Mouse (Mus musculus): ENCODE measurements around the gene Gm2381. TPM values are rescaled to one million over a fixed set of nuclear protein-coding genes. Genes with fewer than 3 reads are reported as not detected.

The Gm2381 gene
- not detected for polyA plus RNA-seq (2014; fragmentation: Illumina TruSeq; extraction: RNeasy Lipid Tissue Mini Kit (QIAGEN cat#74804); ENCODE audit: low read depth, low replicate concordance)

DNA sequence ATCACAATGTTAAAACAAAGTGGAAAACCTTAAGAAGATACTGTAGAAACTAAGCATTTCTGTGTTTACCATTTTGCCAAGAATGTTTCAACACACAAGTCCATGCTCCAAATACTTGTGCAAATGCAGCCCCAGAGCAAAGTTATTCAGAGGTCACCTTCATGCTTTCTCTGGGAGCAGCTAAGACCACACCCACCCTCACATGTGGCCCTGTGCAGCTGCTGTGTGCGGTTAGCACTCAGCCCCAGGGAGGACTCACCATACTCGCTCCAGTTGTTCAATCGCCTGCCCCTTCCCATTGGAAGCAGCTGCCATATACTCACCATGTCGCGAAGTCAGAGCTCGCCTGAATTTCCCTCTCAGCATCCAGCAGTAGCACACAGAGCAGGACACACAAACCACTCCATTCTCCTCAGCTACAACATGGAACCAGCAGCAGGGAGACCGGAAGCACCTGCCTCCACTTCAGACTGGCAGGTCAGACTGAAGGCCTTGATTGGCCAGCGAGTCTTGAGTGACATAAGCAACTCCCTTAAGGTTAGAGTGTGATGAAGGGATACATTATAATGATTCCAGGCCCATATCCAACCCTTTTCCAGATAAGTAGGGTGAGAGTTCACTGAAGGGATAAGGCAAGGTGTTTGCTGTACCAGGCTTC, at the start of gene Gm2381:
Gene Gm2381, minus strand, starts transcription at position 434 of the 658 bp plus-strand sequence.

DNA sequence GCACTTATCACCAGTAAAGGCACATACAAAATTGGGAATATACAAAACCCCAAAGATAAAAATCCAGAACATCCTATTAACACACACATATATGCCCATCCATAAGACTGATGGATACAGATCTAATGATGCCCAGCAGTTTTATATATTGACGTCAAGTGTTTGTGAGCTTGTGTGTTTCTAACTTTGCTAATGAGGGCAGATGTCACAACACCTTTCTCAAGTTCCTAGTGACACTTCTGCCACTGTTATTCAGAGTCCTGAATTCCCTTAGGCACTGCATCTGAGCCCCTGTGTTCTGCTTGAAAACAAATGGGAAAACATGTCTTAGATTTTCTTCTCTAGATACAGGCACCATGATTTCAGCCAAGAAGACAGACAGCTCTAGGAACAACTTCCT, 73.6 kb downstream of the Gm2381 start, which contains the start of gene Vmn2r62:
Gene Vmn2r62, minus strand, starts transcription at position 101 of the 400 bp plus-strand sequence.

Other genes with a start within 250 kb of the Gm2381 start
- 12.4 TPM for gene Zfp976, start 224.6 kb downstream of the Gm2381 start, polyA plus RNA-seq (2014; fragmentation: Illumina TruSeq; extraction: RNeasy Lipid Tissue Mini Kit (QIAGEN cat#74804); ENCODE audit: low read depth, low replicate concordance)
- 15.2 TPM for gene Zfp975, start 174.5 kb downstream of the Gm2381 start, polyA plus RNA-seq (2014; fragmentation: Illumina TruSeq; extraction: RNeasy Lipid Tissue Mini Kit (QIAGEN cat#74804); ENCODE audit: low read depth, low replicate concordance)
- gene Gm17067, start 140.2 kb downstream of the Gm2381 start, polyA plus RNA-seq (2014; fragmentation: Illumina TruSeq; extraction: RNeasy Lipid Tissue Mini Kit (QIAGEN cat#74804); ENCODE audit: low read depth, low replicate concordance): not detected
- gene Vmn2r62, start 73.7 kb downstream of the Gm2381 start, polyA plus RNA-seq (2014; fragmentation: Illumina TruSeq; extraction: RNeasy Lipid Tissue Mini Kit (QIAGEN cat#74804); ENCODE audit: low read depth, low replicate concordance): not detected
- not detected for gene Vmn2r63, start 66.6 kb upstream of the Gm2381 start, polyA plus RNA-seq (2014; fragmentation: Illumina TruSeq; extraction: RNeasy Lipid Tissue Mini Kit (QIAGEN cat#74804); ENCODE audit: low read depth, low replicate concordance)
- not detected for gene Gm9268, start 151.5 kb upstream of the Gm2381 start, polyA plus RNA-seq (2014; fragmentation: Illumina TruSeq; extraction: RNeasy Lipid Tissue Mini Kit (QIAGEN cat#74804); ENCODE audit: low read depth, low replicate concordance)
- not detected for gene Zfp936, start 247.0 kb upstream of the Gm2381 start, polyA plus RNA-seq (2014; fragmentation: Illumina TruSeq; extraction: RNeasy Lipid Tissue Mini Kit (QIAGEN cat#74804); ENCODE audit: low read depth, low replicate concordance)

All from kidney, adult 10 weeks (tissue).